Mouse (Mus musculus) skeletal muscle tissue, postnatal 0 days (tissue): ENCODE measurements around the gene Olfr681. TPM values are rescaled to one million over a fixed set of nuclear protein-coding genes. Genes with fewer than 3 reads are reported as not detected.

Experiments
- polyA plus RNA-seq: library from polyadenylated mRNA; unstranded; fragments of >200 nt; fragmentation: Nextera tagmentation; extraction: Ambion mirVana; gene quantifications from 2 replicates; pipeline ENCODE4 v1.2.1, GENCODE M21; 2015

Olfr681 gene
- polyA plus RNA-seq: not detected in 2 replicates

GRCm38 (mm10) chr7:105116536-105116935, at the start of gene Olfr681:
Gene Olfr681, plus strand, starts transcription at chr7:105116836.

GRCm38 (mm10) chr7:105080905-105081304, 35.7 kb upstream of the Olfr681 start, which contains the start of gene Olfr679:
Gene Olfr679, plus strand, starts transcription at chr7:105081205.

GRCm38 (mm10) chr7:105092717-105093116, 23.9 kb upstream of the Olfr681 start, which contains the start of gene Olfr680-ps1:
Gene Olfr680-ps1, minus strand, starts transcription at chr7:105092817.

GRCm38 (mm10) chr7:105146912-105147311, 30.3 kb downstream of the Olfr681 start, which contains the start of gene Olfr683:
Gene Olfr683, minus strand, starts transcription at chr7:105147012.

GRCm38 (mm10) chr7:105163553-105163952, 46.9 kb downstream of the Olfr681 start, which contains the start of gene Olfr684:
Gene Olfr684, minus strand, starts transcription at chr7:105163653.

Other genes with a start within 250 kb of the Olfr681 start
- not detected in 2 replicates for gene Olfr665, start 238.8 kb upstream of the Olfr681 start, polyA plus RNA-seq
- gene Olfr666, start 220.9 kb upstream of the Olfr681 start, polyA plus RNA-seq: not detected in 2 replicates
- gene Olfr667, start 195.4 kb upstream of the Olfr681 start, polyA plus RNA-seq: not detected in 2 replicates
- not detected in 2 replicates for gene Olfr668, start 188.8 kb upstream of the Olfr681 start, polyA plus RNA-seq
- gene Olfr669, start 182.6 kb upstream of the Olfr681 start, polyA plus RNA-seq: not detected in 2 replicates
- not detected in 2 replicates for gene Olfr670, start 154.2 kb upstream of the Olfr681 start, polyA plus RNA-seq
- gene Olfr671, start 137.7 kb upstream of the Olfr681 start, polyA plus RNA-seq: not detected in 2 replicates
- gene Olfr672, start 114.8 kb upstream of the Olfr681 start, polyA plus RNA-seq: not detected in 2 replicates
- gene Olfr675, start 88.4 kb upstream of the Olfr681 start, polyA plus RNA-seq: not detected in 2 replicates
- gene Olfr676, start 84.1 kb upstream of the Olfr681 start, polyA plus RNA-seq: not detected in 2 replicates
- gene Olfr677, start 65.5 kb upstream of the Olfr681 start, polyA plus RNA-seq: not detected in 2 replicates
- gene Olfr678, start 52.4 kb upstream of the Olfr681 start, polyA plus RNA-seq: not detected in 2 replicates
- not detected in 2 replicates for gene Olfr679, start 35.6 kb upstream of the Olfr681 start, polyA plus RNA-seq
- not detected in 2 replicates for gene Olfr680-ps1, start 24.0 kb upstream of the Olfr681 start, polyA plus RNA-seq
- gene Olfr683, start 30.2 kb downstream of the Olfr681 start, polyA plus RNA-seq: not detected in 2 replicates
- gene Olfr684, start 46.8 kb downstream of the Olfr681 start, polyA plus RNA-seq: not detected in 2 replicates
- gene Olfr685, start 69.2 kb downstream of the Olfr681 start, polyA plus RNA-seq: not detected in 2 replicates
- not detected in 2 replicates for gene Olfr686, start 90.6 kb downstream of the Olfr681 start, polyA plus RNA-seq
- gene Olfr688, start 171.3 kb downstream of the Olfr681 start, polyA plus RNA-seq: not detected in 2 replicates
- gene Olfr689, start 194.3 kb downstream of the Olfr681 start, polyA plus RNA-seq: not detected in 2 replicates
- not detected in 2 replicates for gene Olfr690, start 217.3 kb downstream of the Olfr681 start, polyA plus RNA-seq
- gene Olfr691, start 225.4 kb downstream of the Olfr681 start, polyA plus RNA-seq: not detected in 2 replicates